Comparison of ENCODE assay signal across 7 mouse cellular contexts in the genomic region with DNA sequence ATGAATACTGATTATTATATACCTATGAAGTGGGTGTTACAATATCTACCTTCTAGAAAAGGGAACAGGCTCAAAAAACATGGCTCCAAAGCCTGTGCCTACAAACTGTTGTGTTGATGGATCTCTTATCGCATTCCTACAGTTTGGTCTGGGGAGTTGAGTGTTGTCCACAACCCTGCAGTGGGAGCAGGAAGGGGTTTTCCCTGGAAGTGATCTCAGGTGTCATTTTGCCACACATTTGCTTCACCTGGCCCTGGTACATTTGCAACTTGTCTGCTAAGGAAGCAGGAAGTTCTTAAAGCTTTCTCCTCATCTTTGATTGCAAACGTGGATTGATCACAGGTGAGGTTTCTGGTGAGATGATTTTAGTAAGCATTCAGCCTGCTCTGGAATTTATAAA. TPM values are rescaled to one million over a fixed set of nuclear protein-coding genes. Genes with fewer than 3 reads are reported as not detected.
DNase-seq lines count a peak whose midpoint lies in the region; ATAC-seq and TF ChIP-seq lines count a peak whose summit lies in the region.

No protein-coding gene starts in this region.

- H3K4me1 ChIP-seq in kidney, embryonic 15.5 days, result peaks cover 21% of the 10 kb centered on the region
- H3K4me1 ChIP-seq in bone marrow, adult 2 months (ENCODE audit: control insufficient read depth, insufficient read depth, low read length), result no peaks in the 10 kb centered on the region; the same call in 1 of the 2 replicates
- H3K4me1 ChIP-seq in heart, embryonic 16.5 days (ENCODE audit: control insufficient read depth, insufficient read depth, low read length), result peaks cover 23% of the 10 kb centered on the region
- H3K4me1 ChIP-seq in midbrain, embryonic 13.5 days (replicated peaks), result peaks cover 18% of the 10 kb centered on the region

- TF ChIP-seq CTCF in bone marrow, adult 2 months (IDR thresholded peaks at IDR 0.05; ENCODE audit: control insufficient read depth, insufficient read depth, low read length), result no peak

- intact Hi-C loops in gastrocnemius, postnatal 14 days (cut with DNase I; ENCODE audit: low total_unique reads), result no loop called here

- DNase-seq in kidney, postnatal 14 days, result no peak
- DNase-seq in gastrocnemius, postnatal 14 days, result no peak
- DNase-seq in cerebellum, adult 9-11 months, result no peak

- H3K27me3 ChIP-seq in kidney, embryonic 15.5 days, result no peaks in the 10 kb centered on the region
- H3K27me3 ChIP-seq in heart, embryonic 16.5 days (ENCODE audit: control insufficient read depth, insufficient read depth, low read length), result no peaks in the 10 kb centered on the region
- H3K27me3 ChIP-seq in midbrain, embryonic 13.5 days, result no peaks in the 10 kb centered on the region

- TF ChIP-seq POLR2A in bone marrow, adult 2 months (IDR thresholded peaks at IDR 0.05; ENCODE audit: borderline replicate concordance, control insufficient read depth, low read depth, low read length), result no peak

- ATAC-seq in kidney, embryonic 15.5 days (replicated peaks; ENCODE audit: low FRiP score), result no peak
- ATAC-seq in heart, embryonic 16.5 days (replicated peaks; ENCODE audit: extremely low read depth, insufficient read depth, low FRiP score), result no peak
- ATAC-seq in midbrain, embryonic 13.5 days, result no peak

- no peak overlapping the region for H3K27ac ChIP-seq in kidney, embryonic 15.5 days
- no peak overlapping the region for H3K27ac ChIP-seq in bone marrow, adult 2 months (ENCODE audit: control insufficient read depth, insufficient read depth, low read depth, low read length, poor library complexity)
- peak overlapping the region; percentile 38; the same call in 1 of the 2 replicates for H3K27ac ChIP-seq in heart, embryonic 16.5 days (ENCODE audit: low read length)
- no peak overlapping the region for H3K27ac ChIP-seq in midbrain, embryonic 13.5 days

- H3K4me3 ChIP-seq in kidney, embryonic 15.5 days (replicated peaks), result peak overlapping the region; percentile 16
- H3K4me3 ChIP-seq in bone marrow, adult 2 months (replicated peaks; ENCODE audit: control insufficient read depth, low read depth, low read length), result peak overlapping the region; percentile 31
- H3K4me3 ChIP-seq in heart, embryonic 16.5 days (ENCODE audit: low read length), result peak overlapping the region; percentile 40
- no peak overlapping the region for H3K4me3 ChIP-seq in midbrain, embryonic 13.5 days (replicated peaks)

- H3K9me3 ChIP-seq in kidney, embryonic 15.5 days (replicated peaks), result no peaks in the 10 kb centered on the region
- no peaks in the 10 kb centered on the region for H3K9me3 ChIP-seq in heart, embryonic 16.5 days (replicated peaks; ENCODE audit: control insufficient read depth, low read length)
- no peaks in the 10 kb centered on the region for H3K9me3 ChIP-seq in midbrain, embryonic 13.5 days

- H3K36me3 ChIP-seq in kidney, embryonic 15.5 days, result no peaks in the 10 kb centered on the region
- H3K36me3 ChIP-seq in heart, embryonic 16.5 days (ENCODE audit: control insufficient read depth, insufficient read depth), result no peaks in the 10 kb centered on the region
- no peaks in the 10 kb centered on the region for H3K36me3 ChIP-seq in midbrain, embryonic 13.5 days

- H3K9ac ChIP-seq in kidney, embryonic 15.5 days, result 0 out of 2 replicates have a peak overlapping the region, but pooled peaks have one; percentile 10
- H3K9ac ChIP-seq in heart, embryonic 16.5 days (ENCODE audit: low read length), result peak overlapping the region; percentile 22; the same call in 1 of the 2 replicates
- H3K9ac ChIP-seq in midbrain, embryonic 13.5 days (replicated peaks), result no peak overlapping the region

- WGBS in kidney, embryonic 15.5 days, result 56% methylated on average over 2 of the region's 2 CpGs
- WGBS in bone marrow, adult 2 months, result 51% methylated on average over 2 of the region's 2 CpGs
- 16% methylated on average over 2 of the region's 2 CpGs for WGBS in heart, embryonic 16.5 days
- 76% methylated on average over 2 of the region's 2 CpGs for WGBS in midbrain, embryonic 13.5 days

- peak overlapping the region; percentile 76 for H3K4me2 ChIP-seq in kidney, embryonic 15.5 days
- peak overlapping the region; percentile 80 for H3K4me2 ChIP-seq in heart, embryonic 16.5 days (ENCODE audit: low read depth, low read length)
- H3K4me2 ChIP-seq in midbrain, embryonic 13.5 days (replicated peaks), result 0 out of 2 replicates have a peak overlapping the region, but pooled peaks have one; percentile 12

RNA-seq across cellular contexts. Expression of gene Il6st, which starts 1.7 kb away (rescaled TPM):
- polyA plus RNA-seq in kidney, embryonic 15.5 days (2015; fragmentation: Nextera tagmentation; extraction: Ambion mirVana), result 35.4 and 40.4 TPM in 2 replicates
- 13.9 and 29.0 TPM in 2 replicates for polyA plus RNA-seq in bone marrow, adult 2 months (2011; ENCODE audit: insufficient read depth, insufficient read length, low replicate concordance, missing spikeins)
- 43.0 and 45.1 TPM in 2 replicates for polyA plus RNA-seq in heart, embryonic 16.5 days (2015; fragmentation: Nextera tagmentation; extraction: Ambion mirVana)
- polyA plus RNA-seq in midbrain, embryonic 13.5 days (2015; fragmentation: Nextera tagmentation; extraction: Ambion mirVana), result 19.4 and 20.8 TPM in 2 replicates
- 100 to 1,000 TPM; 112 to 121 TPM for total RNA-seq in gastrocnemius, postnatal 14 days (2021)

Comparison
In these comparisons a context has a peak if more than half of its experiments do, and no peak if none do; other contexts are left out.
1. H3K4me2 ChIP-seq: peak in every context shown above with its lines; median percentile 80 in heart, embryonic 16.5 days; 76 in kidney, embryonic 15.5 days; 12 in midbrain, embryonic 13.5 days.